Mouse (Mus musculus) T-cell, adult 2 months (primary cell): ENCODE data around the gene Acap2.
A peak's percentile ranks its signal among the peaks of the same experiment; 100 is the strongest.

ENCODE experiments used
- DNase-seq: peaks from one replicate; pipeline ENCODE4 v3.0.0; 2022; ENCODE audit warnings: low spot score

The Acap2 gene

DNA sequence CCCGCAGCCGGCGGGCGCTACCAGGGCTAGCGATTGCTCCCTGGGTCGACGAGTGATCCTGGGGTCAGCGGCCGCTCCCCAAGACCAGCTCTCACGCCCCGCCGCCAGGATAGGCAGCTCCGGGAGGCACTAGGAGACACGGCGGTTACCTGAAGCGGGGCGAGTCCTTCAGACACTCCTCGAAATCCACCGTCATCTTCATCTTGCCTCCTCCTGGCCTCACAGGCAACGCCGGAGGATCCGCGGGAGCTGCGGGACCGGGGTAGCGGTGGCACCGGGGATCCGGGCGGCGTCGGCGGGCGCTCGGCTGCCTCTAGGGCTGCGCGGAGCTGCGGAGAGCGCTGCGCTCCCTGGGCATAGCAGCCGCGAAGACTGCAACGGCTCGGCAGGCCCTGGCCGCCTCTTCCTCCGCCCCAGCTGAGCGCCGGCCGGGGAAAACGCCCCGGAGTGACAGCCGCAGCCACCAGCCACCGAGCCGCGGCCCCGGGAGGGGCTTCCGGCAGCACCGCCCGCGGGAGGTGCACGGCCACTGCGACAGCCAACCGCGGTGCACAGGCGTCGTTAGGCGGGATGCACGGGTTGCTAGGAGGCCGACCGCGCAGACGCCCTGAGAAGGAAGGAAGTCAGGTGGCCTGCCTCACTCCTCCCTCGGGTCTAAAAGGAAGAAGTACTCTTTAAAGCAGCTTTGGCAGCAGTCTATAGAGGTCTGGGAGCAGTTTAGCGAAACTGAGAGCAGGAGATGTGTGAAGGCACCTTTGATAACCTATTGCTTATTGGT, at the start of gene Acap2:
Acap2 (minus strand) TSS at position 456 of the 778 bp plus-strand sequence.
- peak; percentile 99 for DNase-seq

DNA sequence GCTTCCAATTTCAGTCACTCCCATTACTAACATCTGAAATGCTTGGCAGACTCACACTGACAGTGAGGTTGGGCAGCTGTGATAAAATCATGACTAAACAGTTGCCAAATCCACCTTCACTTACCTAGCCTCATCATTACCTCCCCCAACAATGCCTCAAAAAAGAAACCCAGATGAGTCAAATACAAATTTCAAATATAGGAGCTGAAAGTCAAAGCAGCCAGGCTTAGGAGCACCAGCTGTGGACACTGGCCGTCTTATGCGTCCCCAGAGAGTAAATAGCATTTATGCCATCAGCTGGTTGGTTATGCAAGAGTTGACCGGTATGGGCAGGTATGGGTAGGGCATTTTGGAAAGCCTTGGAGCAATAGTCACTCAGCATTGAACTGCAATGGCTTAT, 48.4 kb upstream of the Acap2 start:
- no peak for DNase-seq

DNA sequence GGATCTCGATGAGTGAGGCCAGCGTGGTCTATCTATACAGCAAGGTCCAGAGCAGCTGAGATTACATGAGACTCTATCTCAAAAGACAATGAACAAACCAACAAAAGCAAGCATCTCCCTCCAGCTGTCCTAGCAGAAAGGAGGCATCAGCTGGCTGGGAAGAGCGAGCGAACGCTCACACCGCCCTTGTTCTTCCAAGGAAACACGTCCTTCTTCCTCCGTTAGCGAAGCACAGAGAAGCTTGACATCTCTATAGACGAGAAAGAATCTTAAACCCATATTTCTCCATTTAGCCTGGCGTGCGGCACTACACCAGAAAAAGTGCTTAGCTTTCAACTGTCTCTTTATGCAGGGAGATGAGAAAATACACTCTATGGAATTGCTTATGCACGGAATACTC, 47.7 kb upstream of the Acap2 start:
- DNase-seq = no peak

DNA sequence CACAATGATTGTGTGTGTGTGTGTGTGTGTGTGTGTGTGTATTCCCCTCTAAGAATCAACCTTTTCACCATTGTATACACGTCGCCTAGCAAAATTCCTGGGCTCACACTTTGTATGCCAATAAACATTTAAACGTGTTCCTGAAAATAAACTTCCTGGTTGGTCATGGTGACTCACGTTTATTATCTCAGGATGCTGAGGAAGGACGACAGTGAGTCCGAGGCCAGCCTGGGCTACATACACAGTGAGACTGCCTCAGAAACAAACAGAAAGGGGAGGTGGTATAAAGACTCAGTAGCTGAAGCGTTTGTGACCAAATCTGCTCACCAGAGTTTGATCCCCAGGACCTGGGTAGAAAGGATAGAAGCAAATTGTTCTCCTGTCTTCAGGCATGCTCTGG, 46.4 kb upstream of the Acap2 start:
- no peak for DNase-seq

DNA sequence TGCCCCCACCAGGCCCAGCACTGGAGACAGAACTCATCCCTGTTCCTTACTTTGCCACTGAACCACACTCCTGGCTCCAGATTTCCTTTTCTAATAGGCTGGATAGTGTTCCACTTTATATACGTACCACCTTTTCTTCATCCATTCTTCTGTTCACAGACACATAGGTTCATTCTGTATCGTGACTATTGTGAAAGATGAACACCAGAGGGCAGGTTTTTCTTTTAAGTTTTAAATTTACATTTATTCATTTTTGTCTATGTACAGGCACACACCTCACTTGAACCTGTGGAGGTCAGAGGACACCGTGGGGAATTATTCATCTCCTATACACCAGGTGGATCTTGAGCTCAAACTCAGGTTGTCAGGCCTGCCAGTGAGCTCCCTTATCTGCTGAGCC, 43.0 kb upstream of the Acap2 start:
- DNase-seq = no peak

DNA sequence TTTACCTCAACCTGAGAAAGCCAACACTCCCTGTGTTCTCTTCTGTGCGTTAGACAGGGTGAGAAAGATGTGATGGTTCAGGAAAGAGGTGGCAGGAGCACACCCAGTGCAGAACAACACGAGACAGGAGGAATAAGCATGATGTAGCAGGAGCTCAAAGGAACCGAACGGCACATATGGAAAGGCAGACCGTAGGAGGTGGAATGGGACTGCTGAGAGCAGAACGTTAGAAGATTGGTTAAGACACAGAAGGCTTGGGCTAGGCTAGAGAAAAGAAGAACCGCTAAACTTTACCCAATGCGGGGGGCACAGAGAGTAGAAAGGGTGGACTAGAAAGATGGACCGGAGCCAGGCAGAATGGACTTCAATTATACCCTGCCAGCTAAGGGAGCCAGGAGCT, 40.4 kb upstream of the Acap2 start:
- no peak for DNase-seq

DNA sequence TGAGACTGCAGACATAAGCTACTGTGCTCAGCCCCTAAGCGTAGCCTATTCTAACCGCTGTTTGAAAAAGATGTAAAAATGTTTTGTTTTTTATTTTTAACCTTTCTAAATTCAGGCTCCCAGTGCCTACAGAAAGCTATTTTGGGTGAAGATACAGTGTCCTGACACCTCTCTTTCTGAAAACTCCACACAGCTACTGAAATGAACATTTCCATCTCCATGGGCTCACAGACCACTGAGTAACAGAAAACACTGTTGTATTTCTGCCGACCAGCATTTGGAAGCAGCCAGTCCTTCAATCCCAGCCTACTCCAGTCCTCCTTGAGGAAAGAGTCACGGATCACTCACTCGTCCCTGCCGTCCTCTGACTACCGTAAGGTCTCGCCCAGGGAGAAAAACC, 39.5 kb upstream of the Acap2 start:
- no peak for DNase-seq

DNA sequence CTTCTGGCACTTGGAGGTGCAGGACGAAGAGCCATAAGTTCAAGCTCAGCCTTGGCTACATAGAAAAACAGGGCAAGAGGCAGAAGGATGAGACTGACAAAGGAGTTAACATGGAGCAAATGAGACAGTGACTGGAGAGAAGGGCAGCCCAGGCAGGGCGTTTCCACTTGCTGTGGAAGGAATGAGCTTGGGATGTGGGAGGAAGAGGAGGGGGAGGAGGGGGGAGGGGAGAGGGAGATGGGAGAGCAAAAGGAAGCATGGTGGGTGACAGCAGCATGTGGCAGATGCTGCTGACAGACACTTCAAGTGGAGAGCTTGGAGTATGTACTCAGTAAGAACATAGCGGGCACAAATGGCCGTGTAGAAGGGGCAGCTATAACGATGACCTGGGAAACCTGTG, 37.2 kb upstream of the Acap2 start:
- DNase-seq = no peak

DNA sequence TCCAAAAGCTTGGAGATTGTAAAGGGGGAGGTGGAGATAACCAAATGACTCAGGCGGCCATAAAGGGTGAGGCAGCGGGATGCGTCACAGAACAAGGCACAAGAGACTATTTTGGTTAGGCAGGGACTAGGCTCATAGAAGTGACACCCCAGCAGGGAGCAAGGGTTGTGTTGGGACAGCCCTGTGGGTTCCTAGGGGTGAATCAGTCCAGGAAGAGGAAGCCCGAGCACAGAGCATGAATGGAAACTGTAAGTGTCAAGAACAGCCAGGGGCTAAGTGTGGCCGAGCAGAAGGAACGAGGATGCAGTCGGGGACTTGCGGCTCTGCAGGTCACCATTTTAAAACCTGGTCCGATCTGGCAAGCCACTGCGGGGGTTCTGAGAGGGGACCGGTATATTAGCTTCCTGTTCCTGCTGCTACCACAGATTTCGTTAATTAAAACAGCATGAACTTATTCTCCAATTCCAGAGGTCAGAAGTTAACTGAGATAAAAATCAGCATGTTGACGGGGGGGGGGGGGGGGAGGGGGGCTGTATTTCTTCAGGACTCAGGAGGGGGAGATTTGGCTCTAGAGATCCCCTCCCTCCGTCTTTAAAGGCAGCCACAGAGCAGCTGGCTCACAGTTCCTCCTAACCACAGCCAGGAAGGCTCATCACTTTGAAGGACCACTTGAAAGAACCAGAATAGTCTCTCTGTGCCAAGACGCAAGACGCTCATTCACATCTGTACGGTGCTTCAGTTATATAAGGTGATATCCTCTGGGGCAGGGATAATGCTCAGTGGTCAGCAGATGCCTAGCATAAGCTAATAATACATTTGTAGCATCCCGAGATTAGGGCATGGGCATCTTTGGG, 34.6 kb upstream of the Acap2 start:
- DNase-seq = peak; percentile 68

DNA sequence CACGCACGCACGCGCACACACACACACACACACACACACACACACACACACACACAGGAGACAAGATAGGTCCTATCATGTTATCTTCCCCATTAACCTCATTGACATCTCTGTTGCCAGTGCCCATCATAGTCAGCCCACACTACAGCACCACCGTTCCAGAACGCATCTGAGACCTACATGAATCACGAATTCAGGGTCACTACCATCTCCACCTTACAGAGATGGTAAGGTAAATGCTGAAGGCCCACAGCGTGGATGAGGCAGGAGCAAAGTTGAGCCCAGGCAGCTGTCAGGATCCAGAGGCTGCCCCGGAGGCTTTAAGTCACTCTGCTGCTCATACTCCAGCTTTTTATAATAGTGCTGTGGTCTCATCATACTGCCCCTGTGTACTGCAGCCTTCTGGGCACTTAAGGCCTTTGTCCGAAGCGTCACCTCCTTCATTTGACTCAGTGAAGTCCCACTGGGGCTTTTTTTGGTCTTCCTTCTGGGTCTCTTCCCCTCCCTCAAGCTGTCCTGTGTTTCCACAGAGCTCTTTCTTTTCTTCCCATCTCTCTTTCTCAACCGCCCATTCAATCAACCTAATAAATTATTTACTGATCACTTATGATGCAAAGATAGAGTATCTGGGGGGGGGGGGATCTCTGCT, 33.9 kb upstream of the Acap2 start:
- DNase-seq = no peak

DNA sequence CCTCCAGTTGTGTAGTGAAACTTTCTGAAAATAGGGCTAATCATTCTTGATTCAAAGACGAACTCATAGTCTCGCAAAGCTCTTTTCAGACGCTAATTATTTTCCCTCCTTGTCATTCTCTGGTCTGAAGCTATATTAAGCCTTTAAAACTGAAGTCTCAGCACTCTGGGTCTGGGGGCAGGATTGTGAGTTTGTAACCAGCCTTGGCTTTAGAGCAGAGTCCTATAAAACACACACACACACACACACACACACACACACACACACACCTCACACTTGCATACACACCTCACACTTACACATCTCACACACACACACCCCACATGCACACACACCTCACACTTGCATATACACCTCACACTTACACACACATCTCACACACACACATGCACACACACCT, 33.3 kb upstream of the Acap2 start:
- DNase-seq = no peak

DNA sequence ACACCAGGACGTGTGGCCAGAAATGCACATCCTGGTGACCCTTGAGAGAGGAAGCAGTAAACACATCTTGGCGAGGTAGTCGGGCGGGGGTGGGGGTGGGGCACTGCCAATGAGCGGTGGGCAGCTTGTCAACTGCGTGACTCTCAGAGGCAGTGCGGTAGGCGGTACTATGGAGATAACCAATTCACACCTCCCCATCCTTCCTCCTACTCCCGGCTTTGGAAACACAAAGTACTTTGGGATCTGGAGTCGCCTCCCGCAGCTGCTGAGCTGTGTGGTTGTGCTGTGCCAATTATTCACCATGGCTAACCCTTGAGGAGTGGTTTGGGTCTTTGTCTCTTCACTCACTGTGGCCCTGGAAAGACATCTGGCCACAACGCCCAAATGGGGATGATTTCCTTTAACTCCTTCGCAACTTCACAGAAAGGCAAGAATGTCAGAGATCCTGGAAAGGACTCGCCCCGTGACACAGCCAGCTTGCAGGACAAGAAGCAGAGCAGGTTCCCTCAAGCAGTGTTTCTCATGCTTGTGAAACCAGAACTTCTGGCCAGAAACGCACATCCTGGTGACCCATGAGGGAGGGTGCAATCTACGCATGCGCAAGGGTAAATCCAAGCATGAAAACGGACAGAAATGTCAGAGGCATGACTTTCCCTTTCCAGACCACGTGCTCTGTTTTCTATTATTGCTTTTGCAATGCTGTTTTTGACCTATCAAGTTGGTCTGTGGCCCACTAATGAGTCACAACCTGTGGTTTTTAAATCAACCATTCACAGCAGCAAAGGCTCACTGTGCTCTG, 32.7 kb upstream of the Acap2 start:
- peak; percentile 39 for DNase-seq

DNA sequence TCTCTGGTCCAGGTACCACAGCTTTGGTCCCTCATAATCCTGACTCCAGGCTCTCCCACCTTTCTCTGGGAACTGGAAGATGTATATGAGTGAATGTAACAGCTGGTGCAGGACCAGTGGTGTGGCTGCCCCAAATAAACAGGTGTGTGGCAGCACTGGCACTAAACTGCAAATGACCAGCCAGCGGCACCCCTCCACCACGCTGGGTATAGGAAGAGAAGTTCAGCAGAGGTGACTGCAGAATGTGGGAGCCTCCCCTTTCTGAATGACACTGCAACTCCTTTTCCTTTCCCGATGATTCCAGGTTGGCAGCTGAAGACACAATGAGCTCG, 32.1 kb upstream of the Acap2 start:
- DNase-seq = no peak

DNA sequence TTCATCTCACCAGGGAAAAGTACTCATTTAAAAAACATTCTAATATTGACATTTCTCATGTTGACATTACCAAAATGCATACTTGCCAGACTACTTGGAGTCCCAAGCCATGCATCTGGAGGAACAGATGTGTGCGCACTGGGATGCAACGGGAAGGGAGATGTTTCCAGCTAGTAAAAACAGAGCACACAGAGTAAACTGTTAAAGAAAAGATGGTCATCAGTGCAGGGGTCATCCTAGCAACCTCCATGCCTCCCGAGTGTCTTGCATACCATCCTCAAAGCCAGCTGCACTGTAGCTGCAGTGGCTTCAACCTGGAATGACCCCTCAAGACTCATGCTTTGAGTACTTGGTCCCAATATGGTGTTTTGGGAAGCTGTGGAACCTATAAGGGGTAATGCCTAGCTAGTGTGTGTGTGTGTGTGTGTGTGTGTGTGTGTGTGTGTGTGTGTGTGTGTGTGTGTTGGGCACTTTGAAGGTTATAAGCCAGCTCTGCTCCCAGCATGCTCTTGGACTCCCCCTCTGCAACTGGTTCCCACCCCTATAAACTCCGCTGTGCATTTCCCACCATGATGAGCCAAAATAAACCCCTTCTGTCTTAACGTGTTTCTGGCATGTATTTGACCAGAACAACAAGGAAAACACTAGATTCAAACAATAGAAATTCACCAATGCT, 31.6 kb upstream of the Acap2 start:
- no peak for DNase-seq

DNA sequence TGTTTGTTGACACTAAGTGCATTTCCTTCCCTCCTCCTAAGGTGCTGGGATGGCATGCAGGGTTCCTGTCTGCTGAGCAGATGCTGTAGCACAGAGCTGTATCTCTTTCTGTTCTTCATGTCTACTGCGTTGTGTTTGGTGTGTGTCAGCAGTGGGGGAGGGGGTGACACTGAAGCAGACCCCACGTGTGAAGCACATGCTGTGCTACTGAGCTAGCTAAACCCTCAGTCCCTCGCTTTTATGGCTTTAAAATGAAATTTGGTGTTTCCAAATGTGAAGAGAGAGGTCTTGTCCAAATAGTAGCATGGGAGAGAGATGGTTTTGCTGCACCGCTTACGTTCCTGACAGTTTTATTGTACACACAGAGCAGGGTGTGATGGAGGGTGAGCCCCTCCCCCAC, 30.5 kb upstream of the Acap2 start:
- no peak for DNase-seq

DNA sequence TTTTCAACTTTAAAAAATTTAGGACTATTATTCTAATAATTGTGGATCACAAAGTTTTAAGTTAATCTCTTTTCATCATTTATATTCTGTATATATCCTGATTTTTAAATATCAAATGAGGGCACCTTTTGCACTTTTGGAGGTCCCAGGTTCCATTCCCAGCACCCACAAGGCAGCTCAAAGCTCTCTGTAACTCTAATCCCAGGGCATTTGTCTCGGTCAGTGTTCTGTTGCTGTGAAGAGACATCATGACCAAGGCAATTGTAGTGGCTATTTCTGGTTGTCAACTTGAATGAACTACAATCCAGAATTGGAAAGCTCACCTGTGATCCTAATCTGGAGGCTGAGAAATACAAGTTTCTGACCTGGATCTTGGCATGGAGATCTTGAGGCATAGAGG, 26.7 kb upstream of the Acap2 start:
- DNase-seq = no peak

DNA sequence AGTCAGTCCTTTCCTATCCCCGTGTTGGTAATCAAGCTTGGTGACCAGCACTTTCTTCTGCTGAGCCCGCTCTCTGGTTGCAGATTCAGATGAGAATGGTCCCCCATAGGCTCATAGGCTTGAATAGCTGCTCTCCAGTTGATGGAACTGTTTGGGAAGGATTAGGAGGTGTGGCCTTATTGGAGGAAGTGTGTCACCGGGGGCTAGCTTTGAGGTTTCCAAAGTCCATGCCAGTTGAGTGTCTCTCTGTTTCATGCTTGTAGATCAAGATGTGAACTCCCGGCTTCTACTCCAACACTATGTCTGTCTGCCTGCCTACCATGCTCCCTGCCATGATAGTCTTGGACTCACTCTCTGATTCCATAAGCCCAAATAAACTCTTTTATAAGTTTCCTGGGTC, 14.2 kb upstream of the Acap2 start:
- no peak for DNase-seq

DNA sequence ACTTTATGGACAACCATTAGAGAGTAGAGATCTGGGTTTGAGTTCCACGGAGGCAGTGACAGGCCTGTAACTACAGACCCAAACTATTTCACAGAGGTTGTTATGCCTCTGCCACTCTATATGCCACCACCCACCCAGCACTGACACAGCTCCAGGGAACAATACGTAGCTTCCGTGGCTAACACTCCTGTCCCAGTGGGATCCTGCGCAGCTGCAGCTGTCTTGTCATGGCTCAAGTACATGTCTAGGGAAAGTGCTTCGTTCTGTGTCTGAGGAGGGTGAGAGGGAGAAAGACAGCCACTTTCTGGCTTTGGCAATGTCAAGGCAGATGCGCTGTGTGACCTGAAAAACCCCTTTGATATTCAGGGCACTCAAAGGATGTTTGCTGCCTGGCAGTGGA, 12.4 kb upstream of the Acap2 start:
- DNase-seq = no peak

DNA sequence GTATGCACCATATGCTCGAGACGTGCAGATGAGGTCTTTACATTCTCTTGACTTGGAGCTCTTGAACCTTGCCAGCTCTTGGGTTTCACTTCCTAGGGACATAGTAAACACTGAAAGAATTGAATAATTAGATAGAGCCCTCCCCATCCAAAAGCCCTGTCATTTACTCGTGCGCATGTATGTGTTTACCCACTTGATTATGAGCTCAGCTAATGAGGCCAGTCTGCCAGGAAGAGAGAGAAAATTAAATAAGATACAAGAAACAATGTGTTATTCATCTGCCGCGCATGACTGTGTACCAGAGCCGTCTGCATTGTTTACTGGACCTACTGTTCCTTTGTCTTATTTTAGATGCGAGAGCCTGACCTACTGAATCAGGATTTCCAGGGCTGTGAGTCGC, 10.5 kb upstream of the Acap2 start:
- no peak for DNase-seq

DNA sequence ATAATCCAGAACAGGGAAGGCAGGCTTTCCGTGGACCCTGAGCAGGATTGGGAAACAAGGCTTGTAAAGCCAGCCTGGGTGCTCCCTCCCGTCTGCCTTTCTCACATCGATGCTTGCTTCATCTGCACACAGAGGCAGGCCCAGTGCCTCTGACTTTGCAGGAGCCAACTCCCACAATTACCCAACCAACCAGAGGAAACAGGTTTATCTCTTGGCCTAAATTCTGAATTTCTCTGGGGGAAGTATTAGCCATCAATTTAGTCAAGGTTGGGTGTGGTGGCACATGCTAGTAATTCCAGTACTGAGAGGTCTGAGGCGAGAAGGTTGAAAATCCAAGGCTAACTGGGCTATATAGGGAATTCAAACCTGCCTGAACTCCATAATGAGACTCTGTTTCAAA, 9.4 kb upstream of the Acap2 start:
- no peak for DNase-seq

DNA sequence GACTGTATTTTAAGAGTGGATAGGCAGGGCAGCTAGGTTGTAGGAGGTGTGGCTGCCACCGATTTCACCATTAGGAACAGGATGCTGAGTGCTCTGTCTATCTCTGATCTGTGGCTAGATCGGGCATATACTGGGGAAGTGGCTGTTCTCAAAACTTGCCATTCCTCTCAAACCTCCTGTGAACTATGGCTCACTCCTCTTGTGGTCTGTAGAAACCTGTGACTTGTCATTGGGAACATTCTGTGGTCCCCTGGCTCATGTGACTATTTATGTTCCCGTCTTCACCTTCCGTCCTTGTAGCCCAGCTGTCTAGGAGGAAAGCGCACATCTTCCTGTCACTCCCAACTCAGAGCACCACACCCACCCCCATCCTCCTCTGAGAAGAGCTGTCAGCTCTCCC, 8.9 kb upstream of the Acap2 start:
- DNase-seq = peak; percentile 25

DNA sequence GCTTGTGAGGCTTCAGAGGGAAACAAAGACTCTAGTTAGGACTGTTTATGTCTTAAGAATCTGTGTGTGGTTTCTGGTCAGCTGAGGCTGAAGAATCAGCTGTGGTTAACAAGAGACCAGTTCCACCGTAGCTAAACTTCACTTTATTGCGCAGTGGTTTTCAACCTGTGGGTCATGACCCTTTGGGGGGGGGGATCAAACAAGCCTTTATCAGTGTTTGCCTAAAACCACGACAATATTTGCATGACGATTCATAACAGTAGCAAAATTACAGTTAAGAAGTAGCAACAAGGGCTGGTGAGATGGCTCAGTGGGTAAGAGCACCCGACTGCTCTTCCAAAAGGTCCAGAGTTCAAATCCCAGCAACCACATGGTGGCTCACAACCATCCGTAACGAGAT, 4.7 kb upstream of the Acap2 start:
- DNase-seq = no peak
